Mouse (Mus musculus) layer of hippocampus, adult 9-11 months (tissue): ENCODE measurements at regions not wholly inside any gene's neighbourhood (a gene's known extent, or its start where the extent isn't known, plus 50 kb on each side); places are given as distances from the start of the nearest gene placed in this dataset.

Experiments used
- DNase-seq: peaks from one replicate; pipeline ENCODE4 v3.0.0; 2022

GRCm38 (mm10) chr11:17468431-17469165 lies 211.2 kb downstream of the C1d start:
- DNase-seq = no peak

GRCm38 (mm10) chr11:17481436-17481996 lies 224.1 kb downstream of the C1d start:
- no peak for DNase-seq

DNA sequence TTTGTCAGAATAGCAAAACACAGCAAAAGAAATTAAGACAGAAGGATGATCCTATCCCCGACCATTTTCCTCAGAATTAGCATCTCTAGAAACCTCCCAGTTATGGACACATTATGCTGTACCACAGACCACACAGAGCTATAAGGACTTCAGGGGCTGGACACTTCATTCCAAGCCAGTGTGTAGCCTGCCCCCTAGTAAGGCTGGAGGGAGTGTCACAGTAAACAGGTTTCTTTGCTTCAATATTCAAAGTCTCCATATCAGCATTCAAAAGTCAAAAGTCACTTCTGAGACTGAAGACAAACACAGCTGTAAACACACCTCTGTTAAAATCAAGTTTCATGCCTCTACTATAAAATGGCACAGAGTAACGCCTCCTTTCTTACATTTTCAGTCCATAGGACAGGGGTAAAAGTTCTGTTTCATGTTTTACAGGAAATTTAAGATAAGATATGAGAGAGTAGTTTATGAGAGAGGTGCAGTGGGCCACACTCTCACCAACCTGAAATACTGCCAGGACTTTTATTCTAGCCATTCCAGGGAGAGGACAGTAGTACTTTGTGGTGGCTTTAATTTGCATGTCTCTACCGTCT lies 226.6 kb downstream of the C1d start:
- no peak for DNase-seq

GRCm38 (mm10) chr11:17501120-17502043 lies 244.0 kb downstream of the C1d start:
- peak; percentile 2 for DNase-seq

- DNase-seq = no peak
Observed at GRCm38 (mm10) chr11:17502052-17502451, 244.7 kb downstream of the C1d start.

- no peak for DNase-seq
Observed at GRCm38 (mm10) chr11:17522220-17522919, 265.0 kb downstream of the C1d start.

DNA sequence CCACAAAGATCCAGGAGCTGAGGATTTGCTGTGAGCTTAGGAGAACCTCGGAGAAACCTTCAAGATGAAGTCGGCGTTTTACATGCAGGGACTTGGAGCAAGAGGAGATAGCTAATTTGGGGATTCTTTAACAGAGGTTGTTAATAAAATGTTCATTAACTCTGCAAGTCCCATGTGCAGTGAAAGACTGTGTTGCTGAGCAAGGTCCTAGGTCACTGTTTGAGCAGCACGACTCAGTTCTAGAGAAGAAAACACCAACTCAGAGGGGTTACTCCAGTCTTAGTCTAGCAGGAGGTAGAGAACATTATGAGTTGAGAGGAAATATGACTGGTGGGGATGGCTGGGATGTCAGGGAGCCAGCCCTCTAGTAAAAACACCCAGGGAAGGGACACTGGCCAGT lies 265.9 kb downstream of the C1d start:
- no peak for DNase-seq

DNA sequence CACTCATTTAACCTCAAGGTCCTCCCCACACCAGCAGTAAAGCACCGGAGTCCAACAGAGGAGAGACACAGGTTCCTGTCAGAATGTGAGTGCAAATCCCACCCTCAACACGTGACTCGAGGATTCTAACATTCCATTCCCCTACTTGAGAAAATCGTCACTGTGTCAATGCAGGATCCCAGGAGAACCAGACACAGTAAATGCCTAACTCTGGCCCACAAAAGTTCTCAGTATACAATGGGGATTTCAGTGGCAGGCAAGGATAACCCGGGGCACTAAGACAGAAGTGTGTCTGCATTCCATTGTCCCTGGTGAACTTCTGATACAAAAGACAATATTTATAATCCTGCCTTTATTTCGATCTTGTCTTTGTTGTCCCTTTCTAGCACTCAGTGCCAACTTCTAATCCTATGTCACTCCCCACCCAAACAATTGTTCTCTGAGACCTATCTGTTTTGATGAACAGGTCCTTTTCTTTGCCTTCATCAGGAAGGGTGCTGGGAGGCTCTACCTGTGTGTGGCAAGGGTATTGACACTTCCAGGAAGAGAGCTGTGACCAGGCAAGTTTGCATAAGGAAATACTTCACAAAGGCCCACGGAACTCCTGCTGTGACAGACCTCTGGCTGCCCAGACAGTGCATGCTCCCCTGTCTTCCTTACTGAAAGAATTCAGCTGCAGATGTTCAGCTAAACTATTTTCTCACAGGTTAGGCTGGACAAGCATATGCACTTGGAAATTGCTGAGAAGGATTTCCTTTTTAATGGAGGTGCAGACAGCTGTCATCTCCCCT lies 267.8 kb downstream of the C1d start:
- no peak for DNase-seq

DNA sequence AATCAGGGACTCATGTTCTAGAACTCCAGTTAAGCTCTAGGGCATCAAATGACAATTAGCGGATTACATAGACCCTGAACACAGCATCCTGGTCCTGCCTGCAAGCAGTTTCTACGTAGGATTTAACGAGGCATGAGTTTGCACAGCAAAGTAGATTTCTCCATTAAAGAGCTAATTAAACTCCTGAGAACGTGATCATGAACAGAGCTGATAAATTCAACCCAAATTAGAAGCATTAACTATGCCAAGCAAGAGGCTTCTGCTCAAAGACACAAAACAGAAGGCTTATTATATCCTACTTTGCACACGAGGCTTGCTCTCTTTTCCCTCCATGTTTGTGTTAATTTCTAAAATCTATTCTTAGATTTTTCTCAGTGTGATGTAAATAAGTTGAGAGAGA lies 269.1 kb downstream of the C1d start:
- DNase-seq = no peak

- DNase-seq = no peak
Observed at GRCm38 (mm10) chr11:17528609-17529008, 271.2 kb downstream of the C1d start.

GRCm38 (mm10) chr11:17533706-17534105 lies 276.3 kb downstream of the C1d start:
- no peak for DNase-seq

DNA sequence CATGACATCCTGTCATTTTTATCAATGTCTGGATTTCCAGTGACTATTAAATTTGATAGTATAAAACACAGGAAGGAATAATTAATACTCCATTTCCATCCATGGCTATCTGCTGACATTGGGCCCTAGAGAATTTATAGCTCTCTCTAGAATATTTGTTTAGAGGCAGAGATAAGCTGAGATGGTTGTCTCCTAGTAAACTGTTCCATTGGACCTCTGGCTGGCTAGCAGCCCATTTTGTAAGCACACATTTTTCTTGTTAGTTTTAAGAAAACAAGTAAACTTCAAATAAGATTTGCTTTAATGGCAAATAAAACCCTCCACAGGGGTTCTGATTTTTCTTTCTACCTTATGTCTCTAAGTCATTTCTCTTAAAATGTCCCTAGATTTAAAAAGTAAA lies 288.9 kb downstream of the C1d start:
- no peak for DNase-seq

DNA sequence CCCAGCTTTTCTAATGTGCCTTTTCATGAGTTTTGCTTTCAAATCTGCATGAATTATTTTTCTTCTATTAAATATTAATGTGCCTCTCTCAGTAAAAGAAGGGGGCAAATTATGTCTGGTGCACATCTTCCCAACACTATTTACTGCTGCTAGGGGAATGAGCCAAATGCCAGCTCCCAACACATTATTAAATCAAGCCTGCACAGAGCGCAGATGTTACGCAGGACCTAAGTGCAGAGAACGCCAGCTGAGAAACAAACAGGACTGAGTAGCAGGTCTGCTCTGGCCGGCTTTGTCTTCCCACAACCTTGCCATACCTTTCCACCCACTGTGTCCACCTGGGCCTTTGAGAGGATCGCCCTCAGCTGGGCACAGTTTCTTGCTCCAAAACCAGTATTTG lies 291.8 kb downstream of the C1d start:
- DNase-seq = no peak

DNA sequence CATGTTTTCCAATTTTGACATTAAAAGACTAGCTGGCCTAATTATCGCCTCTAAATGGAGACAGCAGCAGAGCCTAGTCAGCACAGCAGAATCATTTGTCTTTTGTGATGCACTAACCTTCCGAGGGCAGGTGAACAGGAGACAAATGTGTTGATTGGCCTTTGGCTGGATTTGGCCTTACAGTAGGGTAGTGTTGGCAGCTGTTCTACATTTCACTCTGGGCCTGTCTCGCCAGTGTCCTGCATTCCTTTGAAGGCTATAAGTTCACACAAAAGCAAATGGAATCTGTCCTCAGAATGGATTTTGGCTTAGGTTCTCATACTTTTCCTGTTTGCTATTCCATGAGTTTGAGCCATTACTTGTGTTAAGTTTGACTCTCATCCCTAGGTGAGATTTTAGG lies 297.9 kb downstream of the C1d start:
- DNase-seq = no peak

GRCm38 (mm10) chr11:17591780-17592487 lies 334.6 kb downstream of the C1d start:
- DNase-seq = no peak

- DNase-seq = no peak
Observed at GRCm38 (mm10) chr11:17603726-17604493, 346.5 kb downstream of the C1d start.

DNA sequence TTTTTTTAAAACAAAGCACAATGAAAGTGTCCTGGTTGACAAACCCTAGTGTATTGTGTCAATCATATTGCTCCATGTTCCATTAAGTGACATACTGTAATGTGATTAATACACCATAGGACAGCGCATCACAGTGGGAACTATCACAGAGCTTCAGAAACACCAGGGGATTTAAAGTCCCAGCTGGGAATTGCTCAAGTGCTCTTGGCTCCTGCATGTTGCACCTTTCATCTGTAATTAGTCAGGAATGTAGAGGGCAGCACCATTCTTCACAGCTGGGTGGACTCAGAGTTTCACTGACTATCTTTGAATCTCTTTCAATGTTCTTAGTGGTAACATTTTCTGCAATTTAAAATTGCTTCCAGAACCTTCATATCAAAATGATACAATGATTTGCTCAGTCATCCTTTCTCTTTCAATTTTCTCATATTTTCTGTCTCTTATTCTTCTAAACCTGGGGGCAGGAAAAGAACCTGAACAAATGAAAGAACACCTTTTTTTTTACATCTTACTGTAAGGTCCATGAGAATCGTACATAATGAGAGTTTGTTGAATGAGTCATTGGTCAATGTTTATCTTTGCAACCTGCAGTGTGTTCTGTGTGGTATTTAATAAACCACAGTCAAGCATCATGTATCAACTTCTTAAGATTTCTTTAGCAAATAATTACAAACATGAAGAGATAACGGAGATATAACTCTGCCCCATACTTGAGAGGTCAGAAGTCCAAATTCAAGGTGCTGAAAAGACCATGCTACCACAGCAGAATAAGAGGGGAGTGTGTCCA lies 333.0 kb downstream of the Etaa1 start:
- DNase-seq = no peak

DNA sequence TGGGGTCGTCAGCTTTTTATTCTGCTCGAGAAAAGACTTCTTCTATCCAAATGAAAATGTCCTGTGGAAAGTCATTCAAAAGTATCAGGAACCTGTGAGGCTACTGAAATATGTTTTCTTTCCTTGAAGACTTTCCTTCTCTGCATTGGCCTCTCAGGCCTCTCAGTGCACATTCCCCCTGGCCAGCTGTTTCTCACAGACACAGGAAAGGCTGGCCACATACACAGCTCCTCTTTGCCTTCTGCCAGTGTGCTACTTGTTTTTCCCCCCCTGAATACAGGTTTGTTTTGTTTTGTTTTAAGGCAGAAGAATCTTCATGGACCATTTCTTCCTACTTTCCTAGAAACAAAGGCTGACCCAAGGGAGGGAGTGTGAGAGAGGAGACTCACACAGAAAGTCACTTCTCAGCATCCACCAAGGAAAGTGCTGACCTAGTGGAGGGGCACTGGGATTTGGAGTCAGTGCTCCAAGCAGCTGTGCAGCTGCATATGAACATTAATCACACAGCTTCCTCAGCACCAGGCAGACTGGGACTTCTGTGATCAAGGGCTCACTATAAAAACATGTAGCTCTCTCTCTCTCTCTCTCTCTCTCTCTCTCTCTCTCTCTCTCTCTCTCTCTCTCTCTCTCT lies 324.0 kb downstream of the Etaa1 start:
- no peak for DNase-seq

DNA sequence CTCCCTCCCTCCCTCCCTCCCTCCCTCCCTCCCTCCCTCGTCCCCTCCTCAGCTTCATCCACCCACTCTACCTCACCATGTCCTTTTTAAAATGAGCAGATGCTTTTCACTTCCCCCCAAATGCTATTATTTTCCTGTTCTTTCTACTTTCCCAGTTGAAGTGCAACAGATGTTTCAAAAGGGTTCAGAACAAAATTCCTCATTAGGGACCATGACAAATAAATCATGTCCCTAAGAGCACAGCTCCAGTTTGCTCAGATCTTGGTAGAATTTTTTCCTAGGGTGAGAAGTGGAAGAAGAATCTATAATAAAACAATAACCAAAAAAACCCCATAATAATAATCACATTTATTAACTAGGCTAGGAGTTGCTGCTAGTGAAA lies 323.5 kb downstream of the Etaa1 start:
- DNase-seq = no peak
